Mouse (Mus musculus): ENCODE results near the gene Dph6. TPM values are rescaled to one million over a fixed set of nuclear protein-coding genes. Genes with fewer than 3 reads are reported as not detected.

The Dph6 gene
- total and polyA plus RNA-seq, 3 experiments = 11.1 to 55.4 (median 20.8) TPM

GRCm38 (mm10) chr2:114687483-114687882 lies 32.7 kb upstream of the Dph6 start:
- Histone ChIP-seq H3K9me3 (replicated peaks; ENCODE audit: insufficient read depth, low read length) (no peaks in the 10 kb centered on the region), H3K36me3 (ENCODE audit: control insufficient read depth in 1 of 2, insufficient read depth in 2 of 2, low read length in 2 of 2) (no peaks in the 10 kb centered on the region), H3K27me3 (ENCODE audit: control insufficient read depth in 1 of 2, insufficient read depth in 2 of 2, low read length in 2 of 2) (no peaks in the 10 kb centered on the region), H3K4me1 (ENCODE audit: control insufficient read depth in 1 of 2, insufficient read depth in 2 of 2, low read length in 2 of 2) (peaks cover 0 to 3% of the 10 kb centered on the region in 2 experiments; a peak in 1 of 4 replicates), H3K27ac (ENCODE audit: control insufficient read depth, low read depth, low read length) (no peak overlapping the region), H3K79me2 (ENCODE audit: control insufficient read depth, insufficient read depth, low read length, poor library complexity) (no peaks in the 10 kb centered on the region), H3K4me3 (ENCODE audit: control insufficient read depth in 1 of 2, insufficient read depth in 1 of 2, low read depth in 2 of 2, low read length in 2 of 2) (no peak overlapping the region), H3K9ac (ENCODE audit: control insufficient read depth, low read depth, low read length, poor library complexity, severe bottlenecking) (no peak overlapping the region)
- no peak for DNase-seq (ENCODE audit: low read depth, low spot score)
- TF ChIP-seq HCFC1 (IDR thresholded peaks at IDR 0.05; ENCODE audit: low read depth, low read length) (no peak), BHLHE40 (IDR thresholded peaks at IDR 0.05; ENCODE audit: borderline replicate concordance, low read depth, low read length) (no peak), RAD21 (IDR thresholded peaks at IDR 0.05; ENCODE audit: low read depth, low read length) (no peak), MYC (IDR thresholded peaks at IDR 0.05; ENCODE audit: low read depth, low read length) (no peak)

GRCm38 (mm10) chr2:114687081-114687480 lies 32.3 kb upstream of the Dph6 start:
- no peaks in the 10 kb centered on the region for H3K36me3 ChIP-seq (ENCODE audit: control insufficient read depth in 1 of 2, insufficient read depth in 2 of 2, low read length in 2 of 2)
- DNase-seq (ENCODE audit: low read depth, low spot score) = no peak
- no peaks in the 10 kb centered on the region for H3K4me1 ChIP-seq (ENCODE audit: control insufficient read depth in 1 of 2, insufficient read depth in 2 of 2, low read length in 2 of 2)
- TF ChIP-seq ZNF384 (IDR thresholded peaks at IDR 0.05; ENCODE audit: low read depth, low read length) (no peak), MXI1 (IDR thresholded peaks at IDR 0.05; ENCODE audit: low read depth, low read length) (no peak), MAFK (IDR thresholded peaks at IDR 0.05; ENCODE audit: borderline replicate concordance, low read depth, low read length) (no peak), ELF1 (IDR thresholded peaks at IDR 0.05; ENCODE audit: low read depth, low read length) (no peak), MYC (IDR thresholded peaks at IDR 0.05; ENCODE audit: low read depth, low read length) (no peak), NELFE (IDR thresholded peaks at IDR 0.05; ENCODE audit: low read depth, low read length) (no peak), MAX (IDR thresholded peaks at IDR 0.05; ENCODE audit: low read length) (no peak), GATA1 (IDR thresholded peaks at IDR 0.05; ENCODE audit: low read depth, low read length) (no peak), USF1 (IDR thresholded peaks at IDR 0.05; ENCODE audit: low read depth, low read length) (no peak), RAD21 (IDR thresholded peaks at IDR 0.05; ENCODE audit: low read depth, low read length) (no peak), E2F4 (IDR thresholded peaks at IDR 0.05; ENCODE audit: borderline replicate concordance, low read depth, low read length) (no peak), CHD2 (IDR thresholded peaks at IDR 0.05; ENCODE audit: low read length) (no peak), ZKSCAN1 (IDR thresholded peaks at IDR 0.05; ENCODE audit: low read depth, low read length) (no peak), MAZ (IDR thresholded peaks at IDR 0.05; ENCODE audit: low read depth, low read length) (no peak), CHD1 (IDR thresholded peaks at IDR 0.05; ENCODE audit: low read depth, low read length) (no peak), ZMIZ1 (IDR thresholded peaks at IDR 0.05; ENCODE audit: low read depth, low read length) (no peak), POLR2AphosphoS2 (IDR thresholded peaks at IDR 0.05; ENCODE audit: low read length) (no peak), POLR2A (IDR thresholded peaks at IDR 0.05; ENCODE audit: control insufficient read depth in 1 of 2, insufficient read depth in 1 of 2, low read depth in 1 of 2, low read length in 2 of 2, poor library complexity in 1 of 2) (no peak)
- H3K9me3 ChIP-seq (replicated peaks; ENCODE audit: insufficient read depth, low read length) = no peaks in the 10 kb centered on the region
- H3K4me3 ChIP-seq (ENCODE audit: control insufficient read depth in 1 of 2, insufficient read depth in 1 of 2, low read depth in 2 of 2, low read length in 2 of 2) = no peak overlapping the region
- no peaks in the 10 kb centered on the region for H3K79me2 ChIP-seq (ENCODE audit: control insufficient read depth, insufficient read depth, low read length, poor library complexity)
- H3K27ac ChIP-seq (ENCODE audit: control insufficient read depth, low read depth, low read length) = no peak overlapping the region
- no peak overlapping the region for H3K9ac ChIP-seq (ENCODE audit: control insufficient read depth, low read depth, low read length, poor library complexity, severe bottlenecking)
- no peaks in the 10 kb centered on the region for H3K27me3 ChIP-seq (ENCODE audit: control insufficient read depth in 1 of 2, insufficient read depth in 2 of 2, low read length in 2 of 2)
